Mouse (Mus musculus) testis, adult 2 months (tissue): Measurements from ENCODE around the gene Dmd.

Experiments
- CTCF ChIP-seq: fragments of 200-500 bp; IDR thresholded peaks from 2 replicates; pipeline ENCODE4 v1.5.1; 2012; ENCODE audit warnings: low read depth, mild to moderate bottlenecking, inconsistent platforms, low read length, moderate library complexity; ENCODE audit not compliant: control insufficient read depth, insufficient read depth, insufficient replicate concordance
- POLR2A ChIP-seq: fragments of 200-500 bp; IDR thresholded peaks from 2 replicates; pipeline ENCODE4 v1.6.1; 2012; ENCODE audit warnings: low read depth, mild to moderate bottlenecking, inconsistent platforms, low read length, moderate library complexity; ENCODE audit not compliant: control insufficient read depth

GRCm38 (mm10) chrX:85199398-85199797 is 2250.7 kb downstream of the Dmd start:
- TF ChIP-seq CTCF (no peak), POLR2A (no peak)
